Mouse (Mus musculus): ENCODE measurements around the gene Slc36a1.

- no peak for TF ChIP-seq CTCF (IDR thresholded peaks at IDR 0.05; ENCODE audit: low read depth)
- no peak for TF ChIP-seq EP300 (IDR thresholded peaks at IDR 0.05; ENCODE audit: low read depth)
Measured at GRCm38 (mm10) chr11:55209032-55209431, 4.9 kb downstream of the Slc36a1 start.
